Mouse (Mus musculus) inflammation-experienced regulatory T-cells, adult 6 months (primary cell): Measurements from ENCODE around the gene Hdac2. TPM values are rescaled to one million over a fixed set of nuclear protein-coding genes. Genes with fewer than 3 reads are reported as not detected.

ENCODE experiments used
- polyA plus RNA-seq, 3 experiments: library from polyadenylated mRNA; unstranded; fragments of 100-300 nt; shearing (Covaris generic); gene quantifications; one replicate each; pipeline ENCODE4 v1.2.1; 2017

Gene Hdac2
- polyA plus RNA-seq, 3 experiments from 2014 or later = 12.6 to 18.9 (median 18.0) TPM

Other genes starting within 250 kb of the Hdac2 start
- 1 to 10 TPM in 1 of 3 experiments, under 1 TPM in 2; 0.64 to 1.3 (median 0.71) TPM for gene Marcks, start 164.4 kb downstream of the Hdac2 start, polyA plus RNA-seq